Mouse (Mus musculus) forebrain, embryonic 12.5 days (tissue): ENCODE measurements around the gene Traf3ip3. TPM values are rescaled to one million over a fixed set of nuclear protein-coding genes. Genes with fewer than 3 reads are reported as not detected.
A peak's percentile ranks its signal among the peaks of the same experiment; 100 is the strongest.

Experiments
- ATAC-seq: fragments of 200-750 bp; cut with Nextera tagmentation; 2 replicates; pipeline ENCODE4 v1.8.0; 2017; ENCODE audit warnings: moderate TSS enrichment; ENCODE audit not compliant: low FRiP score
- H3K27ac ChIP-seq: fragments of 300-500 bp; sonication (generic); 2 replicates; pipeline ENCODE4 v1.5.1; 2016; ENCODE audit warnings: mild to moderate bottlenecking
- H3K27me3 ChIP-seq: fragments of 300-500 bp; sonication (generic); 2 replicates; pipeline ENCODE4 v1.6.1; 2016; ENCODE audit warnings: mild to moderate bottlenecking
- H3K36me3 ChIP-seq: fragments of 300-500 bp; sonication (generic); replicated peaks from 2 replicates; pipeline ENCODE4 v1.6.1; 2016; ENCODE audit warnings: mild to moderate bottlenecking
- H3K4me1 ChIP-seq: fragments of 300-500 bp; sonication (generic); 2 replicates; pipeline ENCODE4 v1.6.1; 2016
- H3K4me2 ChIP-seq: fragments of 300-500 bp; sonication (generic); 2 replicates; pipeline ENCODE4 v1.6.1; 2016; ENCODE audit warnings: mild to moderate bottlenecking, moderate library complexity
- H3K4me3 ChIP-seq: fragments of 300-500 bp; sonication (generic); replicated peaks from 2 replicates; pipeline ENCODE4 v1.5.1; 2016; ENCODE audit warnings: mild to moderate bottlenecking
- H3K9ac ChIP-seq: fragments of 300-500 bp; sonication (generic); 2 replicates; pipeline ENCODE4 v1.6.1; 2016; ENCODE audit warnings: mild to moderate bottlenecking
- H3K9me3 ChIP-seq: fragments of 300-500 bp; sonication (generic); 2 replicates; pipeline ENCODE4 v1.6.1; 2016
- WGBS: fragments of 180-500 bp; shearing (Covaris S2); methylation state at CpG from one replicate; pipeline ENCODE4 v1.1.7; 2016; 5-methylcytosine and 5-hydroxymethylcytosine counted together
- polyA plus RNA-seq: library from polyadenylated mRNA; unstranded; fragments of >200 nt; fragmentation: Nextera tagmentation; extraction: Ambion mirVana; gene quantifications from 2 replicates; pipeline ENCODE4 v1.2.1, GENCODE M21; 2016

The Traf3ip3 gene
- polyA plus RNA-seq, 1 experiment from 2014 or later = 0.31 TPM

GRCm38 (mm10) chr1:193200640-193201382 is 692 bp downstream of the Traf3ip3 start:
- no peak for ATAC-seq
- Histone ChIP-seq H3K9ac (no peak overlapping the region), H3K4me1 (no peaks in the 10 kb centered on the region), H3K9me3 (no peaks in the 10 kb centered on the region), H3K4me3 (no peak overlapping the region), H3K4me2 (no peak overlapping the region), H3K27me3 (no peaks in the 10 kb centered on the region; the same call in 1 of the 2 replicates), H3K27ac (no peak overlapping the region), H3K36me3 (no peaks in the 10 kb centered on the region)
- 83% methylated on average over 8 of the region's 8 CpGs for WGBS

DNA sequence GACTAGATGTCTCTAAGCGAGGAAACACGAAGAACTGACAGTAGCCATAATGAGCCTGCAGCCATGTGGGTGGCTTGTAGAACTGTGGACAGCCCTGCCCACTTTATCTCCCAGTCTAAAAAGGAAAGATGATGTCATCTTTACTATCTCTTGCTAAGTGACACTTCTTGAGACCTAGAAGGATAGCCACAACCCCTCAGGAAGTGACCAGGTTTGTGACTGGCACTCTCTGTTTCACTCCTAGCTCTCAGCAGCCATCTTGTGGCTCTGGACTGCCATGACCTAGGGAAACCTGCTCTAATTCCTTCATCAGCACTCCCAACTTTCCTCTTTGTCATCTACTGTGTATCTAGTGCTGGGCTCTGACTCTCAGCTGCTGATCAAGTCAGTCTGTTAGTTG is 3.2 kb downstream of the Traf3ip3 start:
- H3K27me3 ChIP-seq = no peaks in the 10 kb centered on the region; the same call in 1 of the 2 replicates
- no peak overlapping the region for H3K4me3 ChIP-seq
- H3K9me3 ChIP-seq = no peaks in the 10 kb centered on the region
- H3K4me2 ChIP-seq = no peak overlapping the region
- no peak overlapping the region for H3K9ac ChIP-seq
- no peaks in the 10 kb centered on the region for H3K4me1 ChIP-seq
- no peak overlapping the region for H3K27ac ChIP-seq
- WGBS = 80% methylated on average over 2 of the region's 2 CpGs
- H3K36me3 ChIP-seq = no peaks in the 10 kb centered on the region
- ATAC-seq = no peak

- no peak for ATAC-seq
- H3K9me3 ChIP-seq = no peaks in the 10 kb centered on the region
- H3K4me2 ChIP-seq = no peak overlapping the region
- WGBS = 93% methylated on average over 18 of the region's 18 CpGs
- H3K27ac ChIP-seq = no peak overlapping the region
- no peak overlapping the region for H3K4me3 ChIP-seq
- H3K9ac ChIP-seq = no peak overlapping the region
- no peaks in the 10 kb centered on the region; the same call in 1 of the 2 replicates for H3K27me3 ChIP-seq
- no peaks in the 10 kb centered on the region for H3K36me3 ChIP-seq
- no peaks in the 10 kb centered on the region for H3K4me1 ChIP-seq
Observed at GRCm38 (mm10) chr1:193197494-193198205, 3.9 kb downstream of the Traf3ip3 start.

DNA sequence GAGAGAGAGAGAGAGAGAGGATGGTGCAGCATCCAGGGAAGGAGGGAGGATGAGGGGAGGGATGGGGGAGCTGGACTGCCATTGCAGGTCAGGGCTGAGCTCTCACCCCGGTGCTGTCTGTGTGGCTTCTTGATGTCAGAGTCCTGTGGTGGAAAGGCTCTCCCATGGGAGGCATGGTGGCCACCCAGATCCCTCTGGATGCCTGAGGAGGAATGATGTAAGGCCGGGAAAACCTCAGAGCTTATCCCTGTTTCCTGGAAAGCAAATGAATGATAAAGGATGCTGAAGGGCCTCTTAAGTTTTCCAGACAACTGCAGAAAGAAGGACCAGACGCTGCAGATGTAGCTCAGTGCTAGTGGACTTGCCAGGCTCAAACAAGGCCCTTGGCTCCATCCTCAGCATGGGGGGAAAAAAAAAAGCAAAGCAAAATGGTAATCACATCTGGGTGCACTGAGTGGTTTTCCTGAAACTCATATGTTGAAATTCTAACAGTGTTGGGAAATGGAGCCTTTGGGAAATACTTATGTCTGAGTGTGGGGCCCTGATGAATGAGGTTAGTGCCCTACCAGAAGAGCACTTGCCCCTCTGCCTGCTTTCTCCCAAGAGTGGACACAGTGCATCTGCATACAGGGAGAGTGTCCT is 6.2 kb downstream of the Traf3ip3 start:
- Histone ChIP-seq H3K9ac (no peak overlapping the region), H3K36me3 (no peaks in the 10 kb centered on the region), H3K4me1 (no peaks in the 10 kb centered on the region), H3K27me3 (no peaks in the 10 kb centered on the region), H3K9me3 (no peaks in the 10 kb centered on the region), H3K4me3 (no peak overlapping the region), H3K4me2 (no peak overlapping the region), H3K27ac (no peak overlapping the region)
- ATAC-seq = no peak
- WGBS = 63% methylated on average over 3 of the region's 3 CpGs

DNA sequence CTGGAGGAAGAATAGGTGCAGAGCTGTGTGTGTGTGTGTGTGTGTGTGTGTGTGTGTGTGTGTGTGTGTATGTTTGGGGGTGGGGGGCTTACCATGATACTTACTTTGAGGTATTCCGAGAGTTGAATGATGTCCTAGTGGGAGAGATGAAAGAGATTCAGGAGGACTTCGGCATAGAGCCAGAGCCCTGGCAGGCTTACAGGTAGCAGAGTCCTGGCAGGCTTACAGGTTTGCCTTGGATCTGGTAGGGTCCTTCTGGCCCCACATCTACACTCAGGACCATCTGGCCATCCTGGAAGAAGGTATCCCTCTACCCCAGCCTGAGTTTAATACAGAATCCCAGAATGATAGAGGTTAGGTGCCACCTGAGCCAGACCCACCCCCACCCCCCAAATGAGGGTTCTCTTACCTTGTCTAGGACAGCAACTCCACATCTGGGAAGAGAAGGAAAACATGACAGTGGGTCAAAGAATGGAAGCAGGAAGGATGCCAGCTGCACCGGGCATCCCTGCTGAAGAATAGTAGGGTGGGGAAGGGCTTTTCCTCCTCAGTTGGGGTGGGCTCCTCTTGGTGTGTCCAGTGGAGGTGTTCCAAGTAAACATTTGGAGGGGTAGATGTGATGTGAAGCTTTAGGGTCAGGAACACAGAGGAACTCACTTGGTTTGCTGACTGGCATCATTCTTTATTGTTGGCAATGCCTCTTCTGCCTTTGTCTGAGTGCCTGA is 6.9 kb downstream of the Traf3ip3 start:
- WGBS = 89% methylated on average over 3 of the region's 3 CpGs
- Histone ChIP-seq H3K9me3 (no peaks in the 10 kb centered on the region), H3K4me1 (peaks cover 5% of the 10 kb centered on the region), H3K27me3 (0 out of 2 replicates have a peak, but pooled peaks cover 3% of the 10 kb centered on the region), H3K4me2 (no peak overlapping the region), H3K27ac (no peak overlapping the region), H3K9ac (no peak overlapping the region), H3K4me3 (no peak overlapping the region), H3K36me3 (no peaks in the 10 kb centered on the region)
- no peak for ATAC-seq

DNA sequence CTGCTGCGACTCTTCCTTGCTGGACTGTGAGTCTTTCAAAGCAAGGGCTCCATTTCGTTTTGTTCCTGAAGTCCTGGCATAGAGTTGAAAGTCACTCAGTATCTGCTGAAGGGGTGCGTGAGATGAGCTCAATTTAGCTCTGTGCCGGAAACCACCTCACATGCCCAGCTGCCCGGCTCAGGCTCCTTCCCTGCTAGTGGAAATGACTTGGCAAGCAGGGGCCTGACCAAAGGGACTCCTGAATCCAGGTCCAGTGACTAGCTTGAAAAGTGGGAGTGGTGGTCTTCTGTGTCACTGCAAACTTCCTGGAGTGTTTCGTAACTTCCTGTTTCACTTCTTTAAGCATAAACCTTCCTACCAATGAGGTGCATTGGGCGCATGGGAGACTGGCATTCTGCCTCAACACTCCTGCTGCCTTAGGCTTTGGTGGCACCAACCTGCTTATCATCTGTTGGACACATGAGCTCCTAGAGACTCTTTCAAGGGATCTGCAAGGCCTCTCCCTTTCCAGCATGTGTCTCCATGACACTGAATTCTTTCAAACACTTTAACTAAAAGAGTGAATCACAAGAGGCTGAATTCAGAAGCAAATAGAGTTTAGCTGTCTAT is 9.7 kb downstream of the Traf3ip3 start:
- no peak for ATAC-seq
- WGBS = 90% methylated on average over 7 of the region's 7 CpGs
- no peak overlapping the region for H3K9ac ChIP-seq
- H3K9me3 ChIP-seq = no peaks in the 10 kb centered on the region
- no peak overlapping the region for H3K27ac ChIP-seq
- no peak overlapping the region for H3K4me2 ChIP-seq
- 0 out of 2 replicates have a peak, but pooled peaks cover 3% of the 10 kb centered on the region for H3K27me3 ChIP-seq
- H3K36me3 ChIP-seq = no peaks in the 10 kb centered on the region
- peaks cover 17% of the 10 kb centered on the region for H3K4me1 ChIP-seq
- H3K4me3 ChIP-seq = no peak overlapping the region

- peak overlapping the region; percentile 2; the same call in 1 of the 2 replicates for H3K27ac ChIP-seq
- 0 out of 2 replicates have a peak, but pooled peaks cover 3% of the 10 kb centered on the region for H3K27me3 ChIP-seq
- H3K9me3 ChIP-seq = no peaks in the 10 kb centered on the region
- no peak overlapping the region for H3K4me2 ChIP-seq
- 55% methylated on average over 3 of the region's 3 CpGs for WGBS
- no peak overlapping the region for H3K9ac ChIP-seq
- no peak overlapping the region for H3K4me3 ChIP-seq
- ATAC-seq = no peak
- H3K36me3 ChIP-seq = no peaks in the 10 kb centered on the region
- H3K4me1 ChIP-seq = peaks cover 17% of the 10 kb centered on the region
Observed at GRCm38 (mm10) chr1:193189771-193190170, 11.7 kb downstream of the Traf3ip3 start.

DNA sequence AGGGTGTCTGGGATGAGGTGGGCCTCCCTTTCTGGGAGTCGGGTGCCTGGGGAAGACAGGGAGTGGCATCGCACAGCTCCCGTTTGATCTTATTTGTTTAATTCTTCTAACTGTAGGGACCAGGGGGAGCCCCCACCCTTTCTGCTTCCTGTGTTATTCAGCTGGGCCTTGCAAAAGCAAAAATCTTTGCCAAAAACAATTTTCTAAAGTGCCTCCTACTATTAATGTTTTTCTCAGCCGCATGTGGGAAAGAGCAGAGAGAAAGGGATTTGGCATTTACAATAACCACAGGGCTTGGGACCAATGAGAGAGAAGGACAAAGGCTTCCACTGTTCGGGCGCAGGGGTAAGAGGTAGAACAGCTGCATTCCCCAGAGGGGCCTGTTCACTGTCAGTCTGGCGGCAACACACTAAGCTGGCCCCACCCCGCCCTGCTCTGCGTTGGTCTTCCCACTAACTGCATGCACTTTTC is 12.3 kb downstream of the Traf3ip3 start:
- WGBS = 19% methylated on average over 9 of the region's 9 CpGs
- H3K27me3 ChIP-seq = 0 out of 2 replicates have a peak, but pooled peaks cover 8% of the 10 kb centered on the region

GRCm38 (mm10) chr1:193188257-193188656 is 13.2 kb downstream of the Traf3ip3 start:
- Histone ChIP-seq H3K9ac (no peak overlapping the region), H3K27me3 (0 out of 2 replicates have a peak, but pooled peaks cover 8% of the 10 kb centered on the region), H3K4me3 (no peak overlapping the region), H3K36me3 (no peaks in the 10 kb centered on the region), H3K4me1 (peaks cover 17% of the 10 kb centered on the region), H3K9me3 (no peaks in the 10 kb centered on the region), H3K4me2 (no peak overlapping the region), H3K27ac (no peak overlapping the region)
- 90% methylated on average over 6 of the region's 6 CpGs for WGBS
- no peak for ATAC-seq

More for the DNA sequence above, 12.3 kb downstream of the Traf3ip3 start:
- no peak overlapping the region for H3K4me3 ChIP-seq
- H3K4me2 ChIP-seq = 0 out of 2 replicates have a peak overlapping the region, but pooled peaks have one; percentile 8
- ATAC-seq = peak; percentile 90
- H3K36me3 ChIP-seq = no peaks in the 10 kb centered on the region
- peaks cover 17% of the 10 kb centered on the region for H3K4me1 ChIP-seq
- peak overlapping the region; percentile 68 for H3K27ac ChIP-seq
- H3K9ac ChIP-seq = no peak overlapping the region
- no peaks in the 10 kb centered on the region for H3K9me3 ChIP-seq

GRCm38 (mm10) chr1:193181104-193181503 is 20.4 kb downstream of the Traf3ip3 start:
- Histone ChIP-seq H3K9me3 (no peaks in the 10 kb centered on the region), H3K36me3 (no peaks in the 10 kb centered on the region), H3K4me3 (no peak overlapping the region), H3K4me1 (no peaks in the 10 kb centered on the region; the same call in 1 of the 2 replicates), H3K9ac (no peak overlapping the region), H3K4me2 (no peak overlapping the region), H3K27me3 (0 out of 2 replicates have a peak, but pooled peaks cover 7% of the 10 kb centered on the region), H3K27ac (no peak overlapping the region)
- 90% methylated on average over 3 of the region's 3 CpGs for WGBS
- ATAC-seq = no peak

- Histone ChIP-seq H3K27ac (no peak overlapping the region), H3K9me3 (no peaks in the 10 kb centered on the region), H3K36me3 (no peaks in the 10 kb centered on the region), H3K4me2 (peak overlapping the region; percentile 63), H3K4me3 (peak overlapping the region; percentile 67), H3K9ac (peak overlapping the region; percentile 75; the same call in 1 of the 2 replicates), H3K27me3 (no peaks in the 10 kb centered on the region), H3K4me1 (peaks cover 20% of the 10 kb centered on the region)
- 94% methylated on average over 13 of the region's 13 CpGs for WGBS
- no peak for ATAC-seq
Observed at GRCm38 (mm10) chr1:193174143-193174733, 27.3 kb downstream of the Traf3ip3 start.
